Mouse (Mus musculus) CD8-positive naive resting alpha-beta T cell, adult 2 months (primary cell): ENCODE measurements around the gene Dusp7.

Experiments used
- DNase-seq, 2 experiments: peaks; one replicate each; pipeline ENCODE4 v3.0.0; 2022; ENCODE audit warnings: low read depth in 2 of 2, low spot score in 2 of 2

Gene Dusp7

DNA sequence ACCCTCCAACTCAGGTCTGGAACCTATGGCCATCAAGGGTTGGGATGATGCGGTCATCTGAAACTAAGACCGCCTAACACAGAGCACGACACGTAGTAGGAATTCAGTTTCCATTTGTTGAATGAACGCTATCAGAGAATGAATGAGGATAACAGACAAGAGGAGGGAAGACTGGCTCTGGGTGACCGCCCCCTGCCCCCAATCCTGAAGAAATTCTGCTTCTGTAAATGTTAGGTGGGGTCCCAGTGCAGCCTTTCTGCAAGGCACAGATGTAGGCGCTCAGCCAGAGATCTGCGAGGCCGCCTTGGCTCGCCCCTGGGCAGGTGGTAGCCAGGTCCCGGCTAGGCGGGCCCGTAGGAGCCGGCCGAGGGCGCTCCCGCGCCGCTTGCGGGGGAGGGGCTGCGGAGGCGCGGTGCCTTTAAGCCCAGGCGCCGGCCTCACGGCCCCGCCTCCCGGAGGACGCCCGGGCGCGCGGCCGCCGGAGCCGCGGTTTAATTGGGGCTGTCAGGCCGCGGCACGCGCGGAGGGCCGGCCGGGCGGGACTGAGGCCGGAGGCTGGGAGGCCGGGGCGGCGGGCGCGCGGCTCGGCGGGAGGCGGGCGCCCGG lies at the start of gene Dusp7:
TSS of gene Dusp7 (plus strand) at position 521 of the 606 bp plus-strand sequence.
- DNase-seq = peak in 1 of 2 experiments; percentile 43

DNA sequence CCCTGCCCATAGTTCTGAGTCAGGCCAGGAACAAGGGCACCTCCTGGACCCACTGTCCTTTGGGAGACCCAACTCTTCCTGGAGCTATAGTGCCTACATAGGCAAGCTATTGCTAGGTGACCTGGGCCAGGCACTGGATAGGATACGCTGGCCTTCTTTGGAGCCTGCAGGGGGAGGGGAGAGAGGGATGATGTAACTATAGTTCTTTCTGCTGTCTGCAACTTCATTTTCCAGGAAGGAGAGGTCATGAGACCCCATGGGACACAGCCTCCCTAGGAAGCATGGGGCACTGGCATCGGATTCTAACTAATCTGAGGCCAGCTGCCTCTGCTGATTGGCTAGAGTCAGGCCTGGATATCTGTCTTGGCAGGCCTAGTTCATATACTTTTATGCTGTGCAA lies 49.3 kb upstream of the Dusp7 start:
- DNase-seq = no peak

GRCm38 (mm10) chr9:106322497-106322896 lies 45.9 kb upstream of the Dusp7 start:
- no peak for DNase-seq

DNA sequence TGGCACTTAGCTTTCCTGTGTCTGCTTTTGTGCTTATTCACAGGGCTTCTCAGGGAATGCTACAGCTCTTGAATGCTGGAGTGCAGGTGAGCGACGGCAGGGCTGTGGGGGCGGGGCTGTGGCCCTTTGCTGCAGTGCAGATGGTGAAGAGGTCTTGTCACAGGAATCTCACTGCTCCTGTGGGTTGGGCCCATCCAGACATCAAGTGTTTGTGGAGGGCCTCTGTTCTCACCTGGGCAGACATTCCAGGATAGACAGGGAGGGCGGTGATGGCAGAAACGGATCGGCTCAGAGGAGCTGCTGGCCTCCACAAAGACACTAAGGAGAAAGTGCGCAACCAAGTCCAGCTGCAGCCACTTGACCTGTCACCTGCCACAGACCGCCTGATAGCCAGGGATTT lies 42.2 kb upstream of the Dusp7 start:
- no peak for DNase-seq

- no peak for DNase-seq
These were observed 41.2 kb upstream of the Dusp7 start for GRCm38 (mm10) chr9:106327125-106327809.

GRCm38 (mm10) chr9:106328068-106328610 lies 40.3 kb upstream of the Dusp7 start:
- DNase-seq = no peak

- DNase-seq = no peak
These were observed 39.5 kb upstream of the Dusp7 start for GRCm38 (mm10) chr9:106328772-106329511.

DNA sequence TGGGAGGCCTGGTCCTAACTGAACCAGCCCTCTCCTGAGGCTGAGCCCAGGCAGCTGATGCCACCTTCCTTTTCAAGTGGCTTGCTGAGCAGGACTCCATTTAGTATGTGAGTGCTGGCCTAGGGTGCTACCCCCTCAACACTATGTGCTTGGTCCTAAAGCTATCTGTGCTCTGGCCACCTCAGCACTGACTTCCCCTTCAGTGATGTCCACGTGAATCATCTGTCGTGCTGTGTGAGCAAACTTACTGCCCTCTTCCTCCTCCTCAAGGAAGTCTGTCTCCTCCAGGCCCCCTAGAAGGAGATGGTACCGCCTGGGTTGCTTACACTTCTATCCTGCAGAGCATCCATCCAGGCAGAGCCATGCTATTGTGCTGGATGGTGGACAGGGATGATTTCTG lies 35.7 kb upstream of the Dusp7 start:
- no peak for DNase-seq

GRCm38 (mm10) chr9:106337620-106338019 lies 30.8 kb upstream of the Dusp7 start:
- no peak for DNase-seq

DNA sequence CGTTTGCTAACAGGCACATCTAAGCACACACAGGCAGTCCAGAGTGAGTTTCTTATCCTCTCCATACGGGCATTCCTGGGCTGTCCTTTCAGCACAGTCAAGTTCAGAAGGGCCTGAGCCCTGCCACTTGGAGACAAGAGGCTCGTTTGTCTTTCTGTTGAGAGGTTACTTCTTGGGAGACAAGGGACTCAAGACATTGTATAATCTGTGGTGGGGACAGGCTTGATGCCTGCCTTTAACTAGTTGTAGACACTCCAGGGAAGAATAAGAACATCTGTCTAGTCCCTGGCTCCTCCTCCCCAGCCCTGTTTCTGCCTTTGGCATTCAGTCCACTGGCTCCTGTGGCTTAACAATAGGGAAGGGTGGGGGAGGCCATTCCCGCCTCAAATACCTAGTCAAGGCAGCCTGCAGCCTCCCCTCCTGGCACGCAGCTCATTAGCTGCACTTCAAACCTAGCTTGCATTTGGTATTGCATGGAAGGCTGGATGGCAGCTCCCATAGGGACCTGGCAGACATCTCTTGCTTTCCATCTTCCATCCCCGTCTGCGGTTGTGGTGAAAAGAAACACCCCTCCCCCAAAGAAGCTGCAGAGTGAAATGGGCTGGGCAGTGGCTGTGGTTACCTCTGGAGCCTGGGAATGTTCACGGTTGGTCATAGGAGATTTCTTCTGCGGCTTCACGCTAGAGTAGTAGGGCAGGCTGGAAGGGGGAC lies 29.8 kb upstream of the Dusp7 start:
- DNase-seq = no peak

- no peak for DNase-seq
These were observed 29.3 kb upstream of the Dusp7 start for GRCm38 (mm10) chr9:106339173-106339558.

- no peak for DNase-seq
These were observed 28.7 kb upstream of the Dusp7 start for GRCm38 (mm10) chr9:106339730-106340129.

GRCm38 (mm10) chr9:106340501-106341312 lies 27.7 kb upstream of the Dusp7 start:
- DNase-seq = no peak

DNA sequence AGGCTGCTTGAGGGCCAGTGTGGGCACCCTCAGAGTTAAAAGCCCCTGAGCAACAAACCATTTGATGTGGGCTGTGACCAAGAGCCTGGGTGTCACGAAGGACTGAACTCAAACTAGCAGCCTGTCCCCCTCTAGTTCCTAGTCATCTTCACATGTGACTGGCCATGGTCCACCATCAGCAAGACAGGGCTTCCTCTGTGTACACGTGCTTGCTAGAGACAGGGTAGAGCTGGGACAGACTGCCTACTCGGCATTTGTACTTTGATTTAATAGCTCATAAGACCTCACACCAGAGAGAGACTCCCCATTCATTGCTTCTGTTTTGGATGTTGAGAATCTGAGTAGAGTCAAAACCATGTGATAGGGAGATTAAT lies 27.1 kb upstream of the Dusp7 start:
- no peak for DNase-seq

DNA sequence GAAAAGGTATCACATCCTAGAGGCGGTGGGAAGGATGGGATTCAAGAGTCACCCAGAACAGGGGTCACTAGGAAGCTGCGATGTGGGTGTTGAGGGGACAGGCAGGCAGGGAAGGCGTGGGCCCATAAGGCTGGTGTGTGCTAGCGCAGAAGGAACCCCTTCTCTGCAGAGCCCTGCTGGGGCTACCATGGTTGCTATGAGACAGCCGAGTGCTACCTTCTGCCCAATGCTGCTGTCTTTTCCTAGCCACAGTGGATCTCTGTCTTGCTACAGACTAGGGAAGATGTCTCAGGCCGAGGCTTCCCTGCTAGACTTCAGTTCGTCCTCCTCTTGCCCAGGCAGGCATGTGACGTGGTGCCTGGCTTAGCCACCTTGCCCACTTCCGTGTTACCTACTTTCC lies 25.9 kb upstream of the Dusp7 start:
- DNase-seq = no peak

DNA sequence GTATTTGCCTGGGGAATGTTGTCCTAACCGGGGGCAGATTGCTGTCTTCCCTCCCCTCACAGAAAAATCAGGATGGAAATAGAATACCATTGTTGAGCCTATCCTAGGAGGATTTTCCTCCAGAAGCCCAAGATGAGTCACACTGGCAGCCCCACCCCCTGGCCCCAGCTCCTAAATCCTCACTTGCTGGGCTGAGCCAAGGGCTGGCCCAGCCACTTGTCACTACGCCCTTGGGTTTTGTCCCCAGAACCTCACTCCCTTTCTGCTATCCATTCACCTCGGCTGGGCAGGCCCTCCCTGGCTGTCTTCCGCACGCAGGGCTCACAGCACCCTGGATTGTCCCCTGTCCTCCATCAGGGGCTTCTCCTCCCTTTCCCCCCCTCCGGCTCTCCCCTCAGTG lies 23.3 kb upstream of the Dusp7 start:
- no peak for DNase-seq

- no peak for DNase-seq
These were observed 22.8 kb upstream of the Dusp7 start for GRCm38 (mm10) chr9:106345630-106346029.

- no peak for DNase-seq
These were observed 20.2 kb upstream of the Dusp7 start for GRCm38 (mm10) chr9:106348281-106348680.

GRCm38 (mm10) chr9:106349075-106349474 lies 19.4 kb upstream of the Dusp7 start:
- peak in 1 of 2 experiments; percentile 44 for DNase-seq

DNA sequence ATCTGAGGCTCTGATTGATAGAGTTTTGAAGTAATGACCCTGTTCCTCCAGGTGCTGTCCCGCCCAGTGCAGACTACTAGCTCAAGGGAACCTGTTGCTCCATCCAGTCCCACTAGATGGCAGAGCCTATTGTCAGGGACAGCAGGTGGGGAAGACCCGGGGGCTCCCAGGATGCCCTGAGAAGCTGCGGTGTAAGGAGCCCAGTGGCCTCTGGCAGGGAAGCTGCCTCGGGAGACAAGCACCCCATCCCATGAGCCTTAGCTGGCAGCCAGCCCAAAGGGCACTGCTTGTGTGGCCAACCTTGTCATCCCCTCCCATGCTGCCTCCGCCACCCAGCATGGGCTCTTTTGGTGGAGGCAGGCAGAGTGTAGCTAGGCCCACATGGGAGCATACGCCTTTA lies 17.3 kb upstream of the Dusp7 start:
- DNase-seq = no peak

- no peak for DNase-seq
These were observed 14.7 kb upstream of the Dusp7 start for GRCm38 (mm10) chr9:106353779-106354178.
